Mouse (Mus musculus) small intestine, adult 2 months (tissue): ENCODE measurements around the gene Sntb2. TPM values are rescaled to one million over a fixed set of nuclear protein-coding genes. Genes with fewer than 3 reads are reported as not detected.
"Not testable (repeated sequence)": the region's sequence is repeated elsewhere in the genome, so short reads cannot be mapped to it uniquely, and the experiment has no call there.

ENCODE experiments used
- H3K27ac ChIP-seq: fragments of 200-500 bp; 2 replicates; pipeline ENCODE4 v1.5.1; 2012; ENCODE audit warnings: low read depth, low read length, control low read depth, inconsistent platforms; ENCODE audit not compliant: insufficient read depth
- H3K27me3 ChIP-seq: fragments of 200-500 bp; 2 replicates; pipeline ENCODE4 v1.6.1; 2012; ENCODE audit warnings: mild to moderate bottlenecking, moderate library complexity, low read length, inconsistent platforms; ENCODE audit not compliant: control insufficient read depth, insufficient read depth
- H3K36me3 ChIP-seq: fragments of 200-500 bp; 2 replicates; pipeline ENCODE4 v1.6.1; 2012; ENCODE audit warnings: mild to moderate bottlenecking, low read length, control low read depth, inconsistent platforms; ENCODE audit not compliant: control insufficient read depth, insufficient read depth
- H3K4me1 ChIP-seq: fragments of 200-500 bp; 2 replicates; pipeline ENCODE4 v1.6.1; 2012; ENCODE audit warnings: low read length, inconsistent platforms, mixed read lengths; ENCODE audit not compliant: control insufficient read depth, insufficient read depth, insufficient read length
- H3K4me3 ChIP-seq: fragments of 200-500 bp; 2 replicates; pipeline ENCODE4 v1.5.1; 2012; ENCODE audit warnings: low read depth, mild to moderate bottlenecking, control low read depth, inconsistent platforms, low read length, moderate library complexity
- CTCF ChIP-seq: fragments of 200-500 bp; IDR thresholded peaks from 2 replicates; pipeline ENCODE4 v1.5.1; 2012; ENCODE audit warnings: low read depth, mild to moderate bottlenecking, control low read depth, inconsistent platforms, low read length, moderate library complexity, mixed read lengths; ENCODE audit not compliant: insufficient replicate concordance, insufficient read length; ENCODE audit errors: extremely low read depth
- POLR2A ChIP-seq: fragments of 200-500 bp; IDR thresholded peaks from 2 replicates; pipeline ENCODE4 v1.6.1; 2012; ENCODE audit warnings: low read depth, mild to moderate bottlenecking, control low read depth, inconsistent platforms, low read length, moderate library complexity
- WGBS: fragments of 180-500 bp; shearing (Covaris S2); methylation state at CpG from one replicate; pipeline ENCODE4 v1.1.7; 2018; 5-methylcytosine and 5-hydroxymethylcytosine counted together
- polyA plus RNA-seq: library from polyadenylated mRNA; depleted of rRNA; stranded (reverse); fragments of >200 nt; gene quantifications from 2 replicates; pipeline ENCODE4 v1.2.3, GENCODE M21; 2012

Gene Sntb2
- polyA plus RNA-seq, 1 experiment = 2.7 TPM

DNA sequence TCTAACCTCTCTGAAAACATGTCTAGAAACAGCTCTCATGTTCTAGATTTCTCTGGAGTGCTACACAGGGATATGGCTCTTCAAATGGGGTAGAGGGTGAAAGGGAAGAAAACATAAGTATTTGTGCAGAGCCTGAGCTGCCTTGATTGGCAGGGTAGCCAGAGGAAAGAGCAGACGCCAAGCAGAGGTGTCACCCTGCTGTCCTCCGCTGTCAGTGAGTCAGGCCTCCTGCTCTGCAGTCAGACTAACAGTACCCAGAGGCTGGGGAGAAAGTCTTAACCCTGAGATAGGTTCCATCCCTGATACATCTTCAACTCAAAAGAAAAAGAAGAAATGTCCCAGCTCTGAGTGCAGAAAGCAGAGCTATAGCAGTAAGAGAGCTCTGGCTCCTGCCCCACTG lies 77.1 kb downstream of the Sntb2 start:
- no peaks in the 10 kb centered on the region for H3K4me1 ChIP-seq
- WGBS = 94% methylated on average over 2 of the region's 2 CpGs
- H3K4me3 ChIP-seq = no peak overlapping the region
- peaks cover 13% of the 10 kb centered on the region; the same call in 1 of the 2 replicates for H3K36me3 ChIP-seq
- H3K27ac ChIP-seq = no peak overlapping the region
- no peak for TF ChIP-seq CTCF
- TF ChIP-seq POLR2A = no peak
- no peaks in the 10 kb centered on the region for H3K27me3 ChIP-seq

DNA sequence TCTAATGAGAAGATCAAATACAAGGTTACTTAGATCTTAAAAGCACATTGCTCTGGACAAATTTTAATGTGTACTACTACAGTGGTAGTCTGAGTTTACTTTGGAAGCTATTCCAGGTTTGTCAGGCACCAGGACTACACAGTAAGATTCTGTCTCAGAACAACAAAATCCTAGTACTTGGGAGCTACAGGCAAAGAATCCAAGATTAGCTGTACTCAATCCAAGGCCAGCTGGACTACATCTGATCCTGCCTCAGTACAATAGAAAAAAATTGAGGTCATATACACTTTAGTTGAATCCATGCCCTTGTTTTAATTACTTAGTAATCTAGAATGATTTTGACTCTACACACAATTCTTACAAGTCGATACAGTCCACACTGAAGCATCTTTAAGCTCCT lies 79.4 kb downstream of the Sntb2 start:
- TF ChIP-seq POLR2A = no peak
- no peak for TF ChIP-seq CTCF
- 83% methylated on average over 1 of the region's 1 CpGs for WGBS
- no peaks in the 10 kb centered on the region for H3K4me1 ChIP-seq
- H3K27me3 ChIP-seq = no peaks in the 10 kb centered on the region
- no peak overlapping the region for H3K4me3 ChIP-seq
- H3K27ac ChIP-seq = no peak overlapping the region
- peaks cover 12% of the 10 kb centered on the region; the same call in 1 of the 2 replicates for H3K36me3 ChIP-seq

DNA sequence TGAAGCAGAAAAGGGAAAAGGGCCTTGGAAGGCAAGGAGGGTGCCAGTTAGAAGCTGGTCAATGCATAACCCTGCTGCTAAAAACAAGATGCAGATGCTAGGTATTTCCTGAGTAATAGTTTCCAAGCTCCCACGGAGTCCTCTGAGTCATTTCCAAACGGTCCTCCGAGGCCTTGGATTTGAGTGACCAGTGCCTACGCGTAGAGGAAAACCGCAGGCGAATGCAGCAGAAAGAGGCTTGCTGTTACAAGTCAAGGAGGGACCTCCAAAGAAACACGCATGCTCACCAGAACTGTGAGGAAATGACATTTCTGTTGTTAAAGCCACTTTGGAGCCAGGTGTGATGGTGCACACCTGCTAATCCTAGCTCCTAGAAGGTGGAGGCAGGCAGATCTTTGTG lies 87.9 kb downstream of the Sntb2 start:
- Histone ChIP-seq H3K36me3 (no peaks in the 10 kb centered on the region), H3K27ac (no peak overlapping the region)

DNA sequence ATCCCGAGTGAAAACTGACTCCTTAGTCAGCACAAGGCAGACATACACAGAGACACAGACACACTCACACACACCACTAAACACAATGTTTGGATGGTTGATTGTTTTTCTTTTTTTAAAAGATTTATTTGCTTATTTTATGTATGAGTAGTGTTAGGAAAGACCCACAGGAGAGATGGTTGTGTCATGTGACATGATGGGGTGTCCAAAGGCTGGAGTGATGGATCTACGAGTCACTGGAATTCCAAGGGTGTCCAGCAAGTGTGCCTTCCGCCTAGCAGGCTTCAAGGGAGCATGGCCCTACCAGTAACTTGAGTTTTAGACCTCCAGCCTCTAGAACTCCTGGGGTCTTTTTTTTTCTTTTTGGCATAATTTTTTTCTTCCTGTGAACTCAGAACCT lies 93.8 kb downstream of the Sntb2 start:
- peaks cover 2% of the 10 kb centered on the region for H3K4me1 ChIP-seq
- no peak overlapping the region for H3K27ac ChIP-seq
- 80% methylated on average over 3 of the region's 3 CpGs for WGBS
- no peak for TF ChIP-seq CTCF
- TF ChIP-seq POLR2A = no peak
- no peaks in the 10 kb centered on the region for H3K36me3 ChIP-seq
- no peaks in the 10 kb centered on the region for H3K27me3 ChIP-seq
- H3K4me3 ChIP-seq = no peak overlapping the region

More for the DNA sequence above, 87.9 kb downstream of the Sntb2 start:
- TF ChIP-seq CTCF (no peak), POLR2A (no peak)
- Histone ChIP-seq H3K27me3 (no peaks in the 10 kb centered on the region), H3K4me3 (no peak overlapping the region), H3K4me1 (no peaks in the 10 kb centered on the region)
- 92% methylated on average over 8 of the region's 8 CpGs for WGBS

DNA sequence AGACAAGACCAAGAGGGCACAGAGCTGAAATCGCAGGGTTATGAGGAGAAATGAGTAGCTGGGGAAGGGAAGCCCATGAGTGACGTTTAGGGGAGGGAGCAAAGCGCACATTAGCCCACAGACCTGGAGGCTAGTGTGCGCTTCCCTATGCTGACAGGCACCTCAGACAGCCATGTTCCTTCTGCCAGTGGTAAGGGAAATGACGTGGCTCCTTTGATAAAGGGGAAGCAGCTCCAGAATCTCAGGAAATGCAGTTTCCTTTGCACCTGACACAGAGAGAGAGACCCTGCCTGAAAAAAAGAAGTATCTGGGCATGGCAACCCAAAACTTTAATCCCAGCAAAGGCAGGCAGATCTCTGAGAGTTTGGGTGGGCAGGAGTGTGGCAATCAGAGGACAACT lies 94.5 kb downstream of the Sntb2 start:
- TF ChIP-seq POLR2A = no peak
- TF ChIP-seq CTCF = no peak
- Histone ChIP-seq H3K4me3 (no peak overlapping the region), H3K27ac (no peak overlapping the region), H3K36me3 (no peaks in the 10 kb centered on the region), H3K4me1 (peaks cover 2% of the 10 kb centered on the region), H3K27me3 (no peaks in the 10 kb centered on the region)
- WGBS = 74% methylated on average over 5 of the region's 5 CpGs

DNA sequence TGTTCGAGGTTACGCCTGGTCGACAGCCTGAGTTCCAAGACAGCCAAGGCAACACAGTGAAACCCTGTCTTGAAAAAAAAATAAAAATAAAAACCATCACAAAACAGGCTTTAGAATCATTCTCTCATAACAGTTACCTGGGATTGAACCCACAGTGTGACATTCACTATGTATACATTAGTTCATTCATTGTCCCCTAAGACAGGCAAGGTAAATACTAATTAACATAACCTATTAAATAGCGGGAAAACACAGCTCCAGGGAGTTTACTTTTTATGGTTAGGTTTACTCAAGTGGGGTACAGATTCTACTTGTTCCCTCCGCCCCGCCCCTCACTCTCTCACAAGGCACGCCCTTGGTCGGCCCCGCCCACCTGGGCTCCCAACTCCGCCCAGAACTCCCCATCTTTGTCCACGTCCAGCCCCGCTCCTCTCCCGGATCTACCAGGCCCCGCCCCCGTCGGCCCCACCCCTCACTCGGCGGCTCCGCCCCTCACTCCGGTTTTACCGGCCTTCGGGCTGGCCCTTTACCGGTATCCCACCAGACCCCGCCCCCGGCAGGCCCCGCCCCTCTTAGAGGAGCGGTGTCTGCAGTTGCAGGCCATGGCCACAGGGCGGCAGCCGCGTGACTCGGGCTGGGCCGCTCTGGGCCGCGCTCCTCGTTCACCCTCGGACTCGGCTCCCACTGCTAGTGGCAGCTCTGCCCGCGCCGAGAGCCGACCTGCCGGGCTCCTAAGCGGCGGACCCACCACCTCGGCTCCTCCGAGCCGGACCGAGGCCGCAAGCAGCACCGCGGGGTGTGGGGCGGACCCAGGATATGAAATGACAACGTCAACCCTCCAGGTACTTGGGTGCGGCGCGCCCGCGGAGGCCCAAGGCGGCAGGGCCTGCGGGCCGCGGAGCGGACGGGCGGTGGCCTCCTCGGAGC lies 95.4 kb downstream of the Sntb2 start, which contains the start of gene Vps4a:
Gene Vps4a, plus strand, starts transcription at position 573 of the 927 bp plus-strand sequence.
- WGBS = 4% methylated on average over 66 of the region's 66 CpGs
- no peaks in the 10 kb centered on the region for H3K27me3 ChIP-seq
- TF ChIP-seq CTCF (peak; percentile 67), POLR2A (peak; percentile 76; the same call in 1 of the 2 replicates)
- H3K4me1 ChIP-seq = peaks cover 2% of the 10 kb centered on the region
- H3K4me3 ChIP-seq = peak within 1 kb of the TSS; percentile 95
- no peaks in the 10 kb centered on the region for H3K36me3 ChIP-seq
- peak within 1 kb of the TSS; percentile 17 for H3K27ac ChIP-seq

DNA sequence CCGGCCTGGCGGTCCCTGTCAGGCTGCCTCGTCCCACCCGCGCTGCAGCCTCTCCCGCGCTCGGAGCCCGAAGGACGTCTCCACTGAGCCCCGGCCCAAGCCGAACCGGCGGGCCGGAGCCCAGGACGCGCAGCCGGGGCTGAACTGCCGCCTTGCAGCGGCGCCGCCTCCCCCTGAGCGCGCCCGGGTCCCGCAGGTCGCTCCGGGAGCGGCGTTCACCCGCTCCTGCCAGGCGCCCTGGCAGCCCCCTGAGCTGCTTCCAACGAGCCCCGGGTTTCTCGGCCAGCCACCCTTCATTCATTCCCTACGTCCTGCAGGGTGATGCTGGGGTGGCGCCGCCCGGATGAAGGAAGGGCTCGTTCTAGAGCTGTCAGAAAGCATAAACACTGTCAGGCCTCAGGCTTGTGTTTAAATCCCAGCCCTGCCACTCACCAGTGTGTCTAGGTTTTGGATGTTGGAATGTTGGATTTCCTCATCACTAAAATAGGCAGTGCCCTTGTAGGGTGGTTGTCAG lies 96.1 kb downstream of the Sntb2 start:
- under 1% methylated on average over 40 of the region's 40 CpGs for WGBS
- Histone ChIP-seq H3K4me3 (peak overlapping the region; percentile 95), H3K4me1 (peaks cover 2% of the 10 kb centered on the region), H3K27ac (peak overlapping the region; percentile 17), H3K27me3 (no peaks in the 10 kb centered on the region), H3K36me3 (peaks cover 2% of the 10 kb centered on the region)
- TF ChIP-seq POLR2A = no peak
- TF ChIP-seq CTCF = no peak

DNA sequence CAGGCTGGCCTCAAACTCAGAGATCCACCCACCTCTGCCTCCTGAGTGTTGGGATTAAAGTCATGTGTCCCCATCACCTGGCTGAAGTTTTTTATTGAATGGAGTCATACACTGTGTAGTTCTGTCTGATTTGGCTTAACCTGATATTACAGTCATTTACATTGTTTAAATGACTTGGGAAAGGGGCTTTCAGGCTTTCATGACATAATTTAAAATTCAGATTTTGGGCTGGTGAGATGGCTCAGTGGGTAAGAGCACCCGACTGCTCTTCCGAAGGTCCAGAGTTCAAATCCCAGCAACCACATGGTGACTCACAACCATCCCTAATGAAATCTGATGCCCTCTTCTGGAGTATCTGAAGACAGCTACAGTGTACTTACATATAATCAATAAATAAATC lies 98.1 kb downstream of the Sntb2 start:
- H3K4me1 ChIP-seq, H3K27ac ChIP-seq, H3K36me3 ChIP-seq, H3K4me3 ChIP-seq, H3K27me3 ChIP-seq: not testable (repeated sequence)
- 74% methylated on average over 2 of the region's 2 CpGs for WGBS
